Mouse (Mus musculus) cerebellum, adult 2 months (tissue): ENCODE results near the gene Ergic1.

Source experiments
- CTCF ChIP-seq: fragments of 200-500 bp; IDR thresholded peaks from 2 replicates; pipeline ENCODE4 v1.5.1; 2011; ENCODE audit warnings: low read depth, mild to moderate bottlenecking, control low read depth, low read length, moderate library complexity, borderline replicate concordance; ENCODE audit not compliant: insufficient read depth
- POLR2A ChIP-seq: fragments of 200-500 bp; IDR thresholded peaks from 2 replicates; pipeline ENCODE4 v1.6.1; 2011; ENCODE audit warnings: low read length, control low read depth, borderline replicate concordance; ENCODE audit not compliant: insufficient read depth

- no peak for TF ChIP-seq CTCF
- TF ChIP-seq POLR2A = no peak
These were observed 22.3 kb downstream of the Ergic1 start for GRCm38 (mm10) chr17:26583606-26584005.
